22 mouse cellular contexts compared by ENCODE assay signal in genomic region chr5:146281241-146281818, GRCm38 (mm10).
"Had no signal": no experiment of that assay in that cellular context is flagged by ENCODE, and none has a peak within 500 bp of the region (broad histone marks: within the 10 kb centered on the region; RNA-seq: fewer than 3 reads in every experiment).

No protein-coding gene starts in this region.

- H3K4me3 ChIP-seq: kidney, embryonic 15.5 days; limb, embryonic 12.5 days; limb, embryonic 15.5 days; liver, embryonic 15.5 days; neural tube, embryonic 12.5 days; neural tube, embryonic 15.5 days had no signal

- H3K4me2 ChIP-seq: kidney, embryonic 15.5 days; limb, embryonic 12.5 days; limb, embryonic 15.5 days; liver, embryonic 11.5 days; liver, embryonic 15.5 days; midbrain, embryonic 11.5 days; neural tube, embryonic 12.5 days; neural tube, embryonic 15.5 days had no signal

- H3K27me3 ChIP-seq: kidney, embryonic 15.5 days; limb, embryonic 12.5 days; limb, embryonic 15.5 days; liver, embryonic 15.5 days; neural tube, embryonic 12.5 days; neural tube, embryonic 15.5 days had no signal

- DNase-seq: kidney, adult 11 months; kidney, adult 8-10 months; kidney, postnatal 14 days; kidney, postnatal 4 days; left cerebral cortex, postnatal 4 days; lung, adult 2 months; lung, postnatal 14 days; lung, postnatal 4 days; midbrain, embryonic 14.5 days; right cerebral cortex, adult 18-20 months; right cerebral cortex, postnatal 14 days; right cerebral cortex, postnatal 4 days; thymus, adult 2 months; thymus, postnatal 36 days had no signal
